Mouse (Mus musculus): ENCODE data around the gene Gm8126.
"Not testable (repeated sequence)": the region's sequence is repeated elsewhere in the genome, so short reads cannot be mapped to it uniquely, and the experiment has no call there.

Gene Gm8126

GRCm38 (mm10) chr14:43258349-43258748, at the start of gene Gm8126:
Gm8126 (plus strand) TSS chr14:43258649.
- not testable (repeated sequence) for DNase-seq (ENCODE audit: low read depth, low spot score)

- not testable (repeated sequence) for DNase-seq (ENCODE audit: low read depth, low spot score)
Observed at GRCm38 (mm10) chr14:43235204-43235603, 23.2 kb upstream of the Gm8126 start, which contains the start of gene Gm8122. Gm8122 (minus strand) TSS chr14:43235304.

GRCm38 (mm10) chr14:43237769-43238168, 20.7 kb upstream of the Gm8126 start:
- DNase-seq (ENCODE audit: low read depth, low spot score), result not testable (repeated sequence)

GRCm38 (mm10) chr14:43249611-43250170, 8.8 kb upstream of the Gm8126 start:
- DNase-seq (ENCODE audit: low read depth, low spot score), result not testable (repeated sequence)

- DNase-seq (ENCODE audit: low read depth, low spot score), result not testable (repeated sequence)
Observed at GRCm38 (mm10) chr14:43250549-43251253, 7.7 kb upstream of the Gm8126 start.

- DNase-seq (ENCODE audit: low read depth, low spot score), result not testable (repeated sequence)
Observed at GRCm38 (mm10) chr14:43256511-43256910, 1.9 kb upstream of the Gm8126 start.

GRCm38 (mm10) chr14:43263421-43263820, 5.0 kb downstream of the Gm8126 start:
- not testable (repeated sequence) for DNase-seq (ENCODE audit: low read depth, low spot score)

- DNase-seq (ENCODE audit: low read depth, low spot score), result not testable (repeated sequence)
Observed at GRCm38 (mm10) chr14:43268521-43269084, 10.2 kb downstream of the Gm8126 start.

- not testable (repeated sequence) for DNase-seq (ENCODE audit: low read depth, low spot score)
Observed at GRCm38 (mm10) chr14:43269211-43269610, 10.8 kb downstream of the Gm8126 start.

GRCm38 (mm10) chr14:43273161-43273560, 14.7 kb downstream of the Gm8126 start:
- not testable (repeated sequence) for DNase-seq (ENCODE audit: low read depth, low spot score)

- DNase-seq (ENCODE audit: low read depth, low spot score), result not testable (repeated sequence)
Observed at GRCm38 (mm10) chr14:43274986-43275511, 16.6 kb downstream of the Gm8126 start, which contains the start of gene Gm9732. Gm9732 (plus strand) TSS chr14:43275036.

GRCm38 (mm10) chr14:43275752-43276151, 17.3 kb downstream of the Gm8126 start:
- DNase-seq (ENCODE audit: low read depth, low spot score), result not testable (repeated sequence)

- DNase-seq (ENCODE audit: low read depth, low spot score), result not testable (repeated sequence)
Observed at GRCm38 (mm10) chr14:43277468-43277867, 19.0 kb downstream of the Gm8126 start.

- DNase-seq (ENCODE audit: low read depth, low spot score), result not testable (repeated sequence)
Observed at GRCm38 (mm10) chr14:43278146-43278545, 19.7 kb downstream of the Gm8126 start.

GRCm38 (mm10) chr14:43278681-43279080, 20.2 kb downstream of the Gm8126 start:
- not testable (repeated sequence) for DNase-seq (ENCODE audit: low read depth, low spot score)

- DNase-seq (ENCODE audit: low read depth, low spot score), result not testable (repeated sequence)
Observed at GRCm38 (mm10) chr14:43293503-43293902, 35.1 kb downstream of the Gm8126 start, which contains the start of gene Gm8127. Gm8127 (minus strand) TSS chr14:43293832.

All from brain, embryonic 18.5 days (tissue).